Mouse (Mus musculus): ENCODE measurements at regions not wholly inside any gene's neighbourhood (a gene's known extent, or its start where the extent isn't known, plus 50 kb on each side); places are given as distances from the start of the nearest gene placed in this dataset.

- H3K4me1 ChIP-seq (replicated peaks; ENCODE audit: control insufficient read depth, insufficient read depth, low read length), result no peaks in the 10 kb centered on the region
- no peaks in the 10 kb centered on the region for H3K27me3 ChIP-seq (replicated peaks; ENCODE audit: control insufficient read depth, insufficient read depth, low read length)
- H3K4me3 ChIP-seq (ENCODE audit: low read depth, low read length), result no peak overlapping the region
- H3K4me2 ChIP-seq (ENCODE audit: low read length), result no peak overlapping the region
- ATAC-seq (replicated peaks; ENCODE audit: low FRiP score, low TSS enrichment, low read depth), result no peak
- H3K27ac ChIP-seq (ENCODE audit: low read depth), result no peak overlapping the region
- H3K9me3 ChIP-seq (ENCODE audit: control insufficient read depth, low read length), result no peaks in the 10 kb centered on the region
- no peaks in the 10 kb centered on the region for H3K36me3 ChIP-seq (ENCODE audit: control insufficient read depth, insufficient read depth, low read length)
- no peak for DNase-seq (ENCODE audit: low spot score)
- no peak overlapping the region for H3K9ac ChIP-seq (ENCODE audit: low read length)
- WGBS, result 68% methylated on average over 2 of the region's 2 CpGs
These were observed 680.1 kb downstream of the Nova1 start for GRCm38 (mm10) chr12:46138646-46139045.

- H3K27me3 ChIP-seq (replicated peaks; ENCODE audit: control insufficient read depth, insufficient read depth, low read length), result no peaks in the 10 kb centered on the region
- no peaks in the 10 kb centered on the region for H3K36me3 ChIP-seq (ENCODE audit: control insufficient read depth, insufficient read depth, low read length)
- no peak overlapping the region for H3K27ac ChIP-seq (ENCODE audit: low read depth)
- no peak overlapping the region for H3K9ac ChIP-seq (ENCODE audit: low read length)
- H3K4me3 ChIP-seq (ENCODE audit: low read depth, low read length), result no peak overlapping the region
- H3K9me3 ChIP-seq (ENCODE audit: control insufficient read depth, low read length), result no peaks in the 10 kb centered on the region
- no peaks in the 10 kb centered on the region for H3K4me1 ChIP-seq (replicated peaks; ENCODE audit: control insufficient read depth, insufficient read depth, low read length)
- ATAC-seq (replicated peaks; ENCODE audit: low FRiP score, low TSS enrichment, low read depth) (0 out of 2 replicates have a peak, but pooled peaks have one; percentile 64), DNase-seq (ENCODE audit: low spot score) (no peak)
- whole genome bisulfite sequencing, result 47% methylated on average over 1 of the region's 1 CpGs
- H3K4me2 ChIP-seq (ENCODE audit: low read length), result no peak overlapping the region
These were observed 692.9 kb downstream of the Nova1 start for GRCm38 (mm10) chr12:46125867-46126266.

DNA sequence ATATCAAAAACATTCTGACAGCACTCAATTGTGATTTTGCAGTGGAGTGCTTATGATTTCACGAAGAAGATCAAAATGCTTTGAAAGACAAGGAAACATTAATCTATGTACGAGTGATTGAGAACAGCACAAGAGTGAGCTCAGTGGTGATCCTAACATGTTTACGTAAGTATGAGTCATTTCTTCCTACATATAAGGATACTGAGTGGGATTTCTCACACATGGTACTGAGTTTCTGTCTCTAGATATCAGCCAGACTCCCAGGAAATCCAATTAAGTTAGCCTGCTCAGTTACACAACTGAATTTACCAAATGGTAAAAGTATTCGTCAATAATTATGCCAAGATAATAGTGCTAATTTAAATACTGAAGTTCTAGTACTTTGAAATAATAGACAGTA is 707.4 kb downstream of the Nova1 start:
- ATAC-seq (replicated peaks; ENCODE audit: low FRiP score, low TSS enrichment, low read depth), result no peak
- Histone ChIP-seq H3K9me3 (ENCODE audit: control insufficient read depth, low read length) (no peaks in the 10 kb centered on the region), H3K9ac (ENCODE audit: low read length) (no peak overlapping the region), H3K4me3 (ENCODE audit: low read depth, low read length) (no peak overlapping the region), H3K27ac (ENCODE audit: low read depth) (no peak overlapping the region), H3K36me3 (ENCODE audit: control insufficient read depth, insufficient read depth, low read length) (no peaks in the 10 kb centered on the region), H3K4me2 (ENCODE audit: low read length) (no peak overlapping the region), H3K27me3 (replicated peaks; ENCODE audit: control insufficient read depth, insufficient read depth, low read length) (no peaks in the 10 kb centered on the region), H3K4me1 (replicated peaks; ENCODE audit: control insufficient read depth, insufficient read depth, low read length) (no peaks in the 10 kb centered on the region)
- WGBS, result 69% methylated on average over 4 of the region's 4 CpGs
- no peak for DNase-seq (ENCODE audit: low spot score)

- WGBS, result 89% methylated on average over 2 of the region's 2 CpGs
- H3K36me3 ChIP-seq (ENCODE audit: control insufficient read depth, insufficient read depth, low read length), result no peaks in the 10 kb centered on the region
- H3K27ac ChIP-seq (ENCODE audit: low read depth), result no peak overlapping the region
- no peaks in the 10 kb centered on the region for H3K27me3 ChIP-seq (replicated peaks; ENCODE audit: control insufficient read depth, insufficient read depth, low read length)
- DNase-seq (ENCODE audit: low spot score) (no peak), ATAC-seq (replicated peaks; ENCODE audit: low FRiP score, low TSS enrichment, low read depth) (no peak)
- no peak overlapping the region for H3K4me3 ChIP-seq (ENCODE audit: low read depth, low read length)
- H3K4me1 ChIP-seq (replicated peaks; ENCODE audit: control insufficient read depth, insufficient read depth, low read length), result no peaks in the 10 kb centered on the region
- H3K4me2 ChIP-seq (ENCODE audit: low read length), result no peak overlapping the region
- no peaks in the 10 kb centered on the region for H3K9me3 ChIP-seq (ENCODE audit: control insufficient read depth, low read length)
- no peak overlapping the region for H3K9ac ChIP-seq (ENCODE audit: low read length)
These were observed 735.4 kb downstream of the Nova1 start for GRCm38 (mm10) chr12:46083356-46083755.

DNA sequence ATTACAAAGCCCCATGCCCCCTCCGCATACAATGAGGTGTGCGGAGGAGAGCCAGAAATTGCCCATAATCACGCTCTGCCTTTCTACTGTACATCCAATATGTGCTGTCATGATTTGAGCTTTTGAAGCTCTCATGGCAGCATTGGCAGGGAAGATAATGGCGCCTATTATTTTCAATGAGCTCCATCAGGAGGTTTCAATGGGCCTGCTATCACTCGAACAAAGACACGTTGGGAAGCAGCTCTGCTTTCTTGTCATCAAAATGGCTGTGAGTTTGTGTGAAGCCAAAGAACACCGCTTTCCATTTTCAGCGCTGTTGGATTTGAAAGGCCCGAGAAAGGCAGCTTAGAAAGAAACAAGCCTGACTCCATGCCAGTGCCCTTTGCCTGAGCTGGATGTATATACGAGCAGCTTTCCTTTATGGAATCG is 742.9 kb downstream of the Nova1 start:
- 89% methylated on average over 11 of the region's 11 CpGs for WGBS
- DNase-seq (ENCODE audit: low spot score), result no peak
- Histone ChIP-seq H3K27me3 (replicated peaks; ENCODE audit: control insufficient read depth, insufficient read depth, low read length) (no peaks in the 10 kb centered on the region), H3K36me3 (ENCODE audit: control insufficient read depth, insufficient read depth, low read length) (no peaks in the 10 kb centered on the region), H3K4me2 (ENCODE audit: low read length) (no peak overlapping the region), H3K4me3 (ENCODE audit: low read depth, low read length) (no peak overlapping the region), H3K27ac (ENCODE audit: low read depth) (no peak overlapping the region), H3K4me1 (replicated peaks; ENCODE audit: control insufficient read depth, insufficient read depth, low read length) (no peaks in the 10 kb centered on the region), H3K9ac (ENCODE audit: low read length) (no peak overlapping the region), H3K9me3 (ENCODE audit: control insufficient read depth, low read length) (no peaks in the 10 kb centered on the region)
- ATAC-seq (replicated peaks; ENCODE audit: low FRiP score, low TSS enrichment, low read depth), result no peak

- no peak overlapping the region for H3K4me3 ChIP-seq (ENCODE audit: low read depth, low read length)
- H3K27me3 ChIP-seq (replicated peaks; ENCODE audit: control insufficient read depth, insufficient read depth, low read length), result no peaks in the 10 kb centered on the region
- H3K4me1 ChIP-seq (replicated peaks; ENCODE audit: control insufficient read depth, insufficient read depth, low read length), result no peaks in the 10 kb centered on the region
- H3K9ac ChIP-seq (ENCODE audit: low read length), result no peak overlapping the region
- H3K4me2 ChIP-seq (ENCODE audit: low read length), result no peak overlapping the region
- H3K36me3 ChIP-seq (ENCODE audit: control insufficient read depth, insufficient read depth, low read length), result no peaks in the 10 kb centered on the region
- H3K9me3 ChIP-seq (ENCODE audit: control insufficient read depth, low read length), result no peaks in the 10 kb centered on the region
- DNase-seq (ENCODE audit: low spot score) (no peak), ATAC-seq (replicated peaks; ENCODE audit: low FRiP score, low TSS enrichment, low read depth) (no peak)
- H3K27ac ChIP-seq (ENCODE audit: low read depth), result no peak overlapping the region
- 89% methylated on average over 5 of the region's 5 CpGs for WGBS
These were observed 743.4 kb downstream of the Nova1 start for GRCm38 (mm10) chr12:46075355-46075754.

GRCm38 (mm10) chr12:46066896-46067295 is 751.8 kb downstream of the Nova1 start:
- no peaks in the 10 kb centered on the region for H3K9me3 ChIP-seq (ENCODE audit: control insufficient read depth, low read length)
- no peak for ATAC-seq (replicated peaks; ENCODE audit: low FRiP score, low TSS enrichment, low read depth)

DNA sequence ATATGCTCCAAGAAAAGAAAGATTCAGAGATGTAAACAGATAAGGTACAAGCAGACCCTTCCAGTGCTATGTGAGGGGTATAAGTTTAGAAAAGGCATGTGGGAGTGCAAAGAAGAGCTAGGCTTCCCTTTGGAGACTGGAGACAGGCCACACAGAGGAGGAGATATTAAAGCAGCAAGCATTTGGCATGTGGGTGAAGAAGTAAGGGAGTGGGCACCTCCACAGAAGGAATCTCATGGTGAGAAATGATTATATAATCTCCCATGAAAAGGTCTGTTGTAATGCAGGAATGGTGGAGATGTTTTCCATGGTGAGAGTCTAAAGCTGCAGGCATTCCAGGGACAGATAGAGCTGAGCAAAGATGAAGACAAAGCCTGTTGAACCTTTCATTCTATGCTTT is 778.1 kb downstream of the Nova1 start:
- Histone ChIP-seq H3K4me1 (replicated peaks; ENCODE audit: control insufficient read depth, insufficient read depth, low read length) (no peaks in the 10 kb centered on the region), H3K4me3 (ENCODE audit: low read depth, low read length) (no peak overlapping the region), H3K36me3 (ENCODE audit: control insufficient read depth, insufficient read depth, low read length) (no peaks in the 10 kb centered on the region), H3K27me3 (replicated peaks; ENCODE audit: control insufficient read depth, insufficient read depth, low read length) (no peaks in the 10 kb centered on the region), H3K27ac (ENCODE audit: low read depth) (no peak overlapping the region), H3K9ac (ENCODE audit: low read length) (no peak overlapping the region), H3K9me3 (ENCODE audit: control insufficient read depth, low read length) (no peaks in the 10 kb centered on the region), H3K4me2 (ENCODE audit: low read length) (no peak overlapping the region)
- no peak for DNase-seq (ENCODE audit: low spot score)
- ATAC-seq (replicated peaks; ENCODE audit: low FRiP score, low TSS enrichment, low read depth), result no peak

More at GRCm38 (mm10) chr12:46066896-46067295, 751.8 kb downstream of the Nova1 start:
- WGBS, result 83% methylated on average over 2 of the region's 2 CpGs
- Histone ChIP-seq H3K4me3 (ENCODE audit: low read depth, low read length) (no peak overlapping the region), H3K27me3 (replicated peaks; ENCODE audit: control insufficient read depth, insufficient read depth, low read length) (no peaks in the 10 kb centered on the region), H3K9ac (ENCODE audit: low read length) (no peak overlapping the region), H3K4me2 (ENCODE audit: low read length) (no peak overlapping the region), H3K27ac (ENCODE audit: low read depth) (no peak overlapping the region), H3K36me3 (ENCODE audit: control insufficient read depth, insufficient read depth, low read length) (no peaks in the 10 kb centered on the region), H3K4me1 (replicated peaks; ENCODE audit: control insufficient read depth, insufficient read depth, low read length) (no peaks in the 10 kb centered on the region)
- no peak for DNase-seq (ENCODE audit: low spot score)

- Histone ChIP-seq H3K9ac (ENCODE audit: low read length) (no peak overlapping the region), H3K27ac (ENCODE audit: low read depth) (no peak overlapping the region), H3K36me3 (ENCODE audit: control insufficient read depth, insufficient read depth, low read length) (no peaks in the 10 kb centered on the region), H3K4me2 (ENCODE audit: low read length) (no peak overlapping the region), H3K27me3 (replicated peaks; ENCODE audit: control insufficient read depth, insufficient read depth, low read length) (no peaks in the 10 kb centered on the region), H3K9me3 (ENCODE audit: control insufficient read depth, low read length) (no peaks in the 10 kb centered on the region), H3K4me1 (replicated peaks; ENCODE audit: control insufficient read depth, insufficient read depth, low read length) (no peaks in the 10 kb centered on the region), H3K4me3 (ENCODE audit: low read depth, low read length) (no peak overlapping the region)
- DNase-seq (ENCODE audit: low spot score) (no peak), ATAC-seq (replicated peaks; ENCODE audit: low FRiP score, low TSS enrichment, low read depth) (no peak)
- WGBS, result 69% methylated on average over 1 of the region's 1 CpGs
These were observed 778.5 kb downstream of the Nova1 start for GRCm38 (mm10) chr12:46040216-46040615.
